Mouse (Mus musculus) erythroblast, embryonic 14.5 days (primary cell): Measurements from ENCODE around the gene Fam114a1.

Experiments used
- GATA1 ChIP-seq: IDR thresholded peaks from 2 replicates; pipeline ENCODE4 v1.6.1; 2012; ENCODE audit warnings: low read length, inconsistent platforms, mixed read lengths
- TAL1 ChIP-seq: IDR thresholded peaks from 3 replicates; pipeline ENCODE4 v1.6.1; 2012; ENCODE audit warnings: low read length, inconsistent platforms, mixed read lengths

DNA sequence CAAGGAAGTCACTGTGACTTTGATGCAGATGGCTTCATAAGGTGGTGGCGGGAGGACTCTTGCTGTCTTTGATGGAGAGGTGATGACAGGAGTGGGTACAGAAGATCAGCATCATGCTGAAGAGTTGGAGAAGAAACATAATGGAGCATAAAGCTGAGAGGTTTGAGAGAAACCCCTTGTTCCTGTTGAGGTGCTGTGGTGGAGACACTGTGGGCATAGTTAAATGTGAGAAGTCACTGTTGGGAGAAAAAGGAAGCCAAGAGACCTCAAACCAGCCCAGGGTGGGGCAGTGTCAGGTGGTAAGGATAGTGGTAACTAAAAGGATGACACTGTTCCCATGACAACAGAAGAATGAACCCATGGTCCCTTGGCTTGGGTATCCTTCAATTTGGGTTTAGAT lies 20.1 kb downstream of the Fam114a1 start:
- TF ChIP-seq GATA1 (no peak), TAL1 (no peak)
